Mouse (Mus musculus) intestine, embryonic 15.5 days (tissue): ENCODE measurements at regions not wholly inside any gene's neighbourhood (a gene's known extent, or its start where the extent isn't known, plus 50 kb on each side); places are given as distances from the start of the nearest gene placed in this dataset.

Experiments
- ATAC-seq: fragments of 200-750 bp; cut with Nextera tagmentation; 2 replicates; pipeline ENCODE4 v1.8.0; 2017; ENCODE audit warnings: moderate TSS enrichment, moderate library complexity
- H3K27ac ChIP-seq: fragments of 300-500 bp; sonication (generic); 2 replicates; pipeline ENCODE4 v1.5.1; 2015; ENCODE audit warnings: mild to moderate bottlenecking, inconsistent platforms
- H3K27me3 ChIP-seq: fragments of 300-500 bp; sonication (generic); replicated peaks from 2 replicates; pipeline ENCODE4 v1.6.1; 2015; ENCODE audit warnings: inconsistent platforms
- H3K36me3 ChIP-seq: fragments of 300-500 bp; sonication (generic); 2 replicates; pipeline ENCODE4 v1.6.1; 2015; ENCODE audit warnings: inconsistent platforms
- H3K4me1 ChIP-seq: fragments of 300-500 bp; sonication (generic); replicated peaks from 2 replicates; pipeline ENCODE4 v1.6.1; 2015; ENCODE audit warnings: inconsistent platforms
- H3K4me2 ChIP-seq: fragments of 300-500 bp; sonication (generic); replicated peaks from 2 replicates; pipeline ENCODE4 v1.6.1; 2015; ENCODE audit warnings: mild to moderate bottlenecking, inconsistent platforms
- H3K4me3 ChIP-seq: fragments of 300-500 bp; sonication (generic); replicated peaks from 2 replicates; pipeline ENCODE4 v1.5.1; 2015; ENCODE audit warnings: inconsistent platforms
- H3K9ac ChIP-seq: fragments of 300-500 bp; sonication (generic); 2 replicates; pipeline ENCODE4 v1.6.1; 2015; ENCODE audit warnings: inconsistent platforms
- H3K9me3 ChIP-seq: fragments of 300-500 bp; sonication (generic); 2 replicates; pipeline ENCODE4 v1.6.1; 2016; ENCODE audit warnings: inconsistent platforms
- WGBS: fragments of 180-500 bp; shearing (Covaris S2); methylation state at CpG from one replicate; pipeline ENCODE4 v1.1.7; 2015; 5-methylcytosine and 5-hydroxymethylcytosine counted together

- 37% methylated on average over 1 of the region's 1 CpGs for WGBS
- H3K4me2 ChIP-seq, result no peak overlapping the region
- H3K36me3 ChIP-seq, result no peaks in the 10 kb centered on the region
- H3K4me3 ChIP-seq, result no peak overlapping the region
- H3K9ac ChIP-seq, result no peak overlapping the region
- no peak for ATAC-seq
- no peak overlapping the region for H3K27ac ChIP-seq
- H3K9me3 ChIP-seq, result no peaks in the 10 kb centered on the region
- H3K27me3 ChIP-seq, result no peaks in the 10 kb centered on the region
- no peaks in the 10 kb centered on the region for H3K4me1 ChIP-seq
Measured at GRCm38 (mm10) chr15:57585411-57585810, 108.0 kb upstream of the Slc22a22 start.

GRCm38 (mm10) chr15:57584498-57584897 lies 107.1 kb upstream of the Slc22a22 start:
- no peak overlapping the region for H3K4me2 ChIP-seq
- 85% methylated on average over 11 of the region's 11 CpGs for WGBS
- no peak for ATAC-seq
- no peaks in the 10 kb centered on the region for H3K36me3 ChIP-seq
- no peak overlapping the region for H3K9ac ChIP-seq
- no peak overlapping the region for H3K27ac ChIP-seq
- H3K9me3 ChIP-seq, result no peaks in the 10 kb centered on the region
- H3K4me3 ChIP-seq, result no peak overlapping the region
- H3K27me3 ChIP-seq, result no peaks in the 10 kb centered on the region
- no peaks in the 10 kb centered on the region for H3K4me1 ChIP-seq

- no peaks in the 10 kb centered on the region for H3K27me3 ChIP-seq
- no peak overlapping the region for H3K9ac ChIP-seq
- ATAC-seq, result no peak
- H3K4me1 ChIP-seq, result no peaks in the 10 kb centered on the region
- no peaks in the 10 kb centered on the region for H3K9me3 ChIP-seq
- no peak overlapping the region for H3K27ac ChIP-seq
- no peak overlapping the region for H3K4me2 ChIP-seq
- no peak overlapping the region for H3K4me3 ChIP-seq
- H3K36me3 ChIP-seq, result no peaks in the 10 kb centered on the region
Measured at GRCm38 (mm10) chr15:57581266-57581665, 103.8 kb upstream of the Slc22a22 start.

GRCm38 (mm10) chr15:57578794-57579193 lies 101.4 kb upstream of the Slc22a22 start:
- no peaks in the 10 kb centered on the region for H3K9me3 ChIP-seq
- H3K4me1 ChIP-seq, result no peaks in the 10 kb centered on the region
- 42% methylated on average over 2 of the region's 2 CpGs for WGBS
- H3K27me3 ChIP-seq, result no peaks in the 10 kb centered on the region
- H3K4me3 ChIP-seq, result no peak overlapping the region
- no peak overlapping the region for H3K9ac ChIP-seq
- no peak overlapping the region for H3K4me2 ChIP-seq
- H3K27ac ChIP-seq, result no peak overlapping the region
- no peaks in the 10 kb centered on the region for H3K36me3 ChIP-seq
- no peak for ATAC-seq

GRCm38 (mm10) chr15:57574080-57574618 lies 96.7 kb upstream of the Slc22a22 start:
- Histone ChIP-seq H3K36me3 (no peaks in the 10 kb centered on the region), H3K27me3 (no peaks in the 10 kb centered on the region), H3K9me3 (no peaks in the 10 kb centered on the region), H3K9ac (no peak overlapping the region), H3K4me1 (no peaks in the 10 kb centered on the region), H3K4me2 (no peak overlapping the region), H3K27ac (no peak overlapping the region), H3K4me3 (no peak overlapping the region)
- WGBS, result 40% methylated on average over 2 of the region's 2 CpGs
- no peak for ATAC-seq

GRCm38 (mm10) chr15:57572460-57572859 lies 95.0 kb upstream of the Slc22a22 start:
- 36% methylated on average over 3 of the region's 3 CpGs for WGBS
- no peaks in the 10 kb centered on the region for H3K9me3 ChIP-seq
- H3K4me2 ChIP-seq, result no peak overlapping the region
- no peak for ATAC-seq
- H3K9ac ChIP-seq, result no peak overlapping the region
- no peaks in the 10 kb centered on the region for H3K27me3 ChIP-seq
- no peak overlapping the region for H3K4me3 ChIP-seq
- H3K36me3 ChIP-seq, result no peaks in the 10 kb centered on the region
- H3K27ac ChIP-seq, result no peak overlapping the region
- no peaks in the 10 kb centered on the region for H3K4me1 ChIP-seq

- Histone ChIP-seq H3K27ac (no peak overlapping the region), H3K4me3 (no peak overlapping the region), H3K36me3 (no peaks in the 10 kb centered on the region), H3K9me3 (no peaks in the 10 kb centered on the region), H3K27me3 (no peaks in the 10 kb centered on the region), H3K4me1 (no peaks in the 10 kb centered on the region), H3K4me2 (no peak overlapping the region), H3K9ac (no peak overlapping the region)
- WGBS, result 56% methylated on average over 5 of the region's 5 CpGs
- ATAC-seq, result no peak
Measured at GRCm38 (mm10) chr15:57568006-57568630, 90.7 kb upstream of the Slc22a22 start.

GRCm38 (mm10) chr15:57547154-57547553 lies 69.7 kb upstream of the Slc22a22 start:
- no peak for ATAC-seq
- Histone ChIP-seq H3K4me1 (no peaks in the 10 kb centered on the region), H3K4me2 (no peak overlapping the region), H3K27ac (no peak overlapping the region), H3K4me3 (no peak overlapping the region), H3K36me3 (no peaks in the 10 kb centered on the region), H3K9ac (no peak overlapping the region), H3K9me3 (no peaks in the 10 kb centered on the region), H3K27me3 (no peaks in the 10 kb centered on the region)
- WGBS, result 38% methylated on average over 2 of the region's 2 CpGs

- no peak for ATAC-seq
- Histone ChIP-seq H3K36me3 (no peaks in the 10 kb centered on the region), H3K4me1 (no peaks in the 10 kb centered on the region), H3K27me3 (no peaks in the 10 kb centered on the region), H3K27ac (no peak overlapping the region), H3K4me3 (no peak overlapping the region), H3K4me2 (no peak overlapping the region), H3K9me3 (no peaks in the 10 kb centered on the region), H3K9ac (no peak overlapping the region)
- WGBS, result 83% methylated on average over 4 of the region's 4 CpGs
Measured at GRCm38 (mm10) chr15:57545141-57545540, 67.7 kb upstream of the Slc22a22 start.

GRCm38 (mm10) chr15:57543985-57544384 lies 66.6 kb upstream of the Slc22a22 start:
- H3K27ac ChIP-seq, result no peak overlapping the region
- H3K4me2 ChIP-seq, result no peak overlapping the region
- H3K4me3 ChIP-seq, result no peak overlapping the region
- H3K36me3 ChIP-seq, result no peaks in the 10 kb centered on the region
- no peaks in the 10 kb centered on the region for H3K9me3 ChIP-seq
- 76% methylated on average over 3 of the region's 3 CpGs for WGBS
- H3K9ac ChIP-seq, result no peak overlapping the region
- no peaks in the 10 kb centered on the region for H3K4me1 ChIP-seq
- H3K27me3 ChIP-seq, result no peaks in the 10 kb centered on the region
- no peak for ATAC-seq

GRCm38 (mm10) chr15:57542630-57543029 lies 65.2 kb upstream of the Slc22a22 start:
- H3K4me1 ChIP-seq, result no peaks in the 10 kb centered on the region
- H3K9me3 ChIP-seq, result no peaks in the 10 kb centered on the region
- H3K27ac ChIP-seq, result no peak overlapping the region
- no peak for ATAC-seq
- H3K36me3 ChIP-seq, result no peaks in the 10 kb centered on the region
- H3K4me3 ChIP-seq, result no peak overlapping the region
- no peaks in the 10 kb centered on the region for H3K27me3 ChIP-seq
- 20% methylated on average over 3 of the region's 3 CpGs for WGBS
- H3K9ac ChIP-seq, result no peak overlapping the region
- no peak overlapping the region for H3K4me2 ChIP-seq

- 55% methylated on average over 2 of the region's 2 CpGs for whole genome bisulfite sequencing
Measured at GRCm38 (mm10) chr15:57535514-57535913, 58.1 kb upstream of the Slc22a22 start.

More at GRCm38 (mm10) chr15:57535514-57535913, 58.1 kb upstream of the Slc22a22 start:
- Histone ChIP-seq H3K27me3 (no peaks in the 10 kb centered on the region), H3K36me3 (no peaks in the 10 kb centered on the region), H3K9ac (no peak overlapping the region), H3K4me2 (no peak overlapping the region), H3K27ac (no peak overlapping the region), H3K4me3 (no peak overlapping the region), H3K9me3 (no peaks in the 10 kb centered on the region), H3K4me1 (no peaks in the 10 kb centered on the region)
- ATAC-seq, result no peak
